Mouse (Mus musculus): ENCODE measurements at regions not wholly inside any gene's neighbourhood (a gene's known extent, or its start where the extent isn't known, plus 50 kb on each side); places are given as distances from the start of the nearest gene placed in this dataset.

DNA sequence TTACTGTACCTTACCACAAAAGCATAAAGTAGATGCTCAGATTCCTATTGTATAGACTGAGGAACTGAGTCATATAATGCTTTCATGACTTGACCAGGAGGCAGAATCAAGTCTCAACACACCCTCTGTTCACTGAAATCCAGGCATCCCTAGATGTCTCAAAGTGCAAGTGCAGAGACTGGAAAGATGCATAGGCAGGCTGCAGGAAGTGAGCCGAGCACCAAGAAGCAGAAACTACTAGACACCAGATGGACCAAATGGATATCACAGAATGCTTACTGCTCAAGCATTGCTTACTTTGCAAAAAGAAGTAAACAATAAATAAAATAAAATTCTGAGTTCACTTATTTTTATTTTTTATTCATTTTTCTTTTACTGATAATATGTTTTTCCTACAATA, 143.0 kb upstream of the Cpeb2 start:
- DNase-seq, result no peak

DNA sequence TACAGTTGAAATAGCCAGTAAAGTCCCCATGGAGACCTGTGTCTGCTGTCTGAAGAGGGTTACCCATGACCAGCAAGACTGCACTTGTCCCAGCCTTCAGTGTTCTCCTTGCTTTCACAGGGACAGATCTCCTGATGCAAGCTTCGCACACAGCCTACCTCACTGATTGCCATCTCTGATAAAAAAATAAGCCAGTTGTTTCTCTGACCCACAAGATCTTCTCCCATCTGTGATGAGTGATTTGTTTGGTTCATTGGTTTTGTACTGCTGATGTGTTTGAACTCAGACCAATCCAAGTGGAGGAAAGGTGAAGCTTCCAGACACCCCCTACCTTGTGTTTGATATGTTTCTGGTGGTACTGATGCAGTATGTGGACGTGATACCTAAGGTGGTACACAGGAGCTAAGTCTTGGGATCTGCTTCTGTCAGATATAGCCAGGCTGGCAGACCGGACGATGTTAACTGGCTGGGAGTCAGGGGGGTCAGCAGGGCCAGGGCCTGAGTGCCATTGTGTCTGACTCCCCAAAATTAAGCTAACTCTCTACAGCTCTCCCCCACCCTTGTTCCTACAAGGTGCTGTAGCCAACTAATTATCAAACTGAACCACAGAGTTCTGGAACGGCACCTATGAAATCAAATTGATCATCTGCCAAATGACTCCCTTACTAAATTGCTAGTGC, 139.2 kb upstream of the Cpeb2 start:
- no peak for DNase-seq

DNA sequence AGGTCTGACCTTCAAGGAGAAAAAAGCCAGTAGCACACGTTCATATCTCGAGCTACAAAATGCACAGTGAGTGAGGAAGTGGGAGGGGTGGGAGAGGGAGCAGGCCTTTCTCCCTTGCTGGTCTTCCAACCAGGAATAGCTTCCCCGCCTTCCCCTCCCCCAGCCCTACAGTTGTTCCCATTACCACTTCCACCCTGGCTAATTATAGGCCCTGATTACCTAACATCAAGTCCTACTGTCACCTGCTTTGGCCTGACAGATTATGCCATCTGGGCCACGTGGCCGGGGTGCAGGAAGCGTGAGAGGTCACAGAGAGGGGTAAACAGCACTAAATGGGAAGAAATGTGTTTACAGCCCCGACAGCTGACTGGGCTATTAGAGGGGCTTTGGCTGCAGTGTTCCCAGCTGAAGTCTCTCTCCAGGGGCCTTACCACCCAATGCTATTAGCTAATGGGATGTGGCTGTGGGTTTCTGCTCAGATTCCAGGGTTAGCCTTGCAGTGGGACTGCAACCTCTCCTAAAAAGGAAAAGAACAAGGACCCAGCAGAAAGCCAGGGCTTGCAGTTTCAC, 138.6 kb upstream of the Cpeb2 start:
- peak; percentile 35 for DNase-seq

DNA sequence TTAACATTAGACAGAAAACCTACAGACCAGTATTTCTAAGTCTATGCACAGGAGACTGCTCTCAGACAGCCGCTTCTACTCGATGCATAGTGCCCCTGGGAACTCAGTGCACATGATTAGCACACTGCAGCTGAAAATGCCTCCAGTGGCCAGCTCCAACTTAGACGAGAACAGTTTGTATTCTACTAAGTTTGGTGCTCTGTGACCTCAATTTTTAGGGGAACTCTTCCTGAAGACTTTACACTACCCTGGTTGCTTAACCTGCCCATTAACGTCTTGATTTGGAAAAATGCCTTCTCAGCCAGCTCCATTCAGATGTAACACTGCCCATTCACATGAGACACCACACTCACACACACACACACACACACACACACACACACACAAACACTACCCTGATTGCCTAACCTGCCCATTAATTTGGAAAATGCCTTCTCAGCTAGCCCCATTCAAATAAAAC, 130.9 kb upstream of the Cpeb2 start:
- DNase-seq, result no peak

DNA sequence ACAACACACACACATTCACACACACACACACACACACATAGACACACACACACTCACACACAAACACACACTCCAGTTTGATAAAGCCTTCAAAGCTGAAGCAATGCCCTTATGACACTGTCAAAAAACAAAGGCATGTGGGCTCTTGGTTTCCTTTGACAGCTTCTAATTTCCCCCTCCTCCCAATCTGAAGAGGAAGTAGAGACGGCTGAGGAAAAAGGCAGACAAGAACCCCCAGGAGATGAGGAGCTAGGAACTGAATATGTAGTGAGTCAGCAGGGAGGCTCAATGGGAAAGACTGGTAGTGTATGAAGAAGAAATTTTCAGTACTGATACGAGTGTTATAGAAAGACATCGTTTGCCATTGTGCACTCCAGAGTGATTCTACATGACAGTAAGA, 130.4 kb upstream of the Cpeb2 start:
- DNase-seq, result no peak

DNA sequence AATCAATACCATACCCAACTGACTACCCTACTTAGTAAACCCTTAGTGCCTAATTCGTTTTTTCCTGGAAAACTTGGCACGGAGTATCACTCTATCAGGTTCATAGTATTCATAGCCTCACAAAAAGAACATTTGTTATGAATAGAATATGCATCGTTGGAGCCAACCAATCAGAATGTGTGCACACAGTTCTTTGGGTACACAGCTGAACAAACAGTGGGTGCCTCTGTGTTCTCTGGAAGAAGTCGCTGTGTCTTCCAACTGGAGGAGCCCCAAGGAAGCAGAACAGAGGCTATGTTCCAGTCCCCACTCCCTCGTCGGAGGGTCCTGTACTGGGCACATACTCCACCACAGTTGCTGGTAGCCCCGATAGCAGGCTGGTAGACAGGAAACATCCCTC, 129.2 kb upstream of the Cpeb2 start:
- no peak for DNase-seq

DNA sequence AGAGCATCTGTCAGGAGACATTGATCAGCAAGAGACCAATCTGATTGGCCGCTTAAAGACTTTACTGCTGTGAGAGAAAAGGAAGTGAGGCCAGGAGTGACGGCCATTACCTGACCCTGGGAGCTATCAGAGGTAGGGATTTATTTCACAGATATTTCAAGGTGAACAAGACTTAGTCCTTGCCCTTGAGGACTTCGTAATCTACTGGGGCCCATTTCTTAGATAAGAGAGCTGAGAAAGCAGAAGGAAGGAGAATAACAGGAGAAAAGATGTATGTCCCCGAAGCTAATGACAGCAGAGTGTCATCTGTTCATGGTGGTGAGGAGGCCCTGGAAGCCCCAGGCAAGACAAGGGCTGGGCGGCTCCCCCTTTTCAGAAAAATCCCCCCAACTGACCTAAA, 127.4 kb upstream of the Cpeb2 start:
- no peak for DNase-seq

DNA sequence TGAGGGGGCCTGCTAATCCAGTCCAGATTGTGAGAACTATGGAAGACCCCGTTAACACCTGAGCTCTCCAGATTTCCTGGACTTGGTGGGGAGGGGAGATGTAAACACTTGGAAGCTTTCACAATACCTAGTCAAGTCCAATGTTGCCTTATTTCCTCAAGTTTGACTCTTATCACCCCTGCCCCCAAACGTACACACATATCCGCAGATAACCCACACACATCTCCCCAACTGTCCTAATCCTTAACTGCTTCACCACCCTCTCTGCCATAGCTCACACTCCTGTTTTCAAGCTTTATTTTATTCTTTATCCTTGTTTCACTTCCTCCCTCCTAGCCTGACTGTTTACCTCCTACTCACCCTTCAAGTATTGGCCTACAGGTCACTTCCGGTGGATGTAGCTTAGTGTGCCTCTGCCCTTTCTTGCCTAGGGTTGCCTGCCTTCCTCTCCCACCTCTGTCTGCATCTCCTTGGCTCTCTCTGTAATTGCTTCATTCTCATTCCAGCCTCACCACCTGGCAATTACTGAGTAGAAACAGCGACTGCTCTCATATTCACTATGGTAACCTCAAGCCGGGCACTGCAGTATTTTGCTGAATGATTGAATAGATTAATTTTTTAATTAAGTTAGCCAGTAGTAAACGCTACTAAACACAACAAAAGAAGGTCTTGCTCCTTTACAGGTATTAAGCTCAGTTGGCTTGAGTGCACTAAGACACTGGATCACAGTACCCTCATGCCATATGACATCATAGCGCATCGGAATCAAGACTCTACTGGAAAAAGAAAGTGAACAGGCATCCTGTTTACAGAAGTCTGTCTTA, 125.3 kb upstream of the Cpeb2 start:
- no peak for DNase-seq

DNA sequence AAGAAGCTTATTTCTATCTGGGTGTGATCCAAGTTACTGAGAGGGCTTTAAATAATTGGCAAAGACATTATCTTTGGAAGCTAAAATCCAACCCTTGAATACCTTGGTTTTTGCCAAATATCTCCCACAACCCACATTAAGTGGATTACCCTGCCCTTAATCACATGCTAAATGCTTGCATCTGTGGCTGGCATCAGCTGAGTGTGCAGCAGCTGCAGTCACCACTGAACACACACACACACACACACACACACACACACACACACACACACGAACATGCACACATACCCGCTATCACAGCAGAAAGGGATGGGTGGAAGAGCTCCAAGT, 124.7 kb upstream of the Cpeb2 start:
- DNase-seq, result no peak

DNA sequence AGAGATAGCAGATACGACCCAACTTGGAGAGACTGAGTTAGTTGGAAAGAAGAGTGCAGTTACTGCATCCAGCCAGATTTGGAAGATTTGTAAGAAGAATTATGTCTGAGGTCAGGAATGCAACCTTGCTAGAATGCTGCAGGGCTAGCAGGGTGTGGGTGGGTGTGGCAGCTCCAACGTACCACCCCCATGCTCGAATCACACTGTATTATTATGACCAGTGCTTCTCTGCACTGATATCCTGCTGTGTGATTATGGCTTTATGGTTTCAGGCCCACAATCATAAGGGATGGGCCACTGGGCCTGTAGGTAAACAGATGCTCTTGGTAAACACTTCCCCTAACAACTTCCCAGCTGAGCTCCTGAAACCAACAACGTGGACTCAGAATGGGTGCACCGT, 122.8 kb upstream of the Cpeb2 start:
- no peak for DNase-seq

DNA sequence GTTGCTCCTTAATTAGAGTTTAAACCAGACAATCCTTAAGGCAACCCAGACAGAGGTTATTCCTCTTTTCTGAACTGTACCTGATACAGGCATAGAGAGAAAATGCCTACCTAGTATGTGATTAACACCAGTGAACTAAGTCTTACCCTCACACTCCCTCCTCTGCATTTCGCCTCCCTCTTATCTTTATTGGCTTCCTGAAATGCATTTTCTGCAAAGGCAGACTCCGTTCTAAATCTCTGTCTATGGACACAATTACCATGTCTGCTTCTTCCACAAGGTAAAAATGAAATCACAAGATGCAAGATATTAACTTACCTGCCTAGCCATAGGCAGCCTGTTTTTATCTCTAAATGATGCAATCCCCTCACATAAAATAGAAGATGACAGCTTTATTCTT, 121.2 kb upstream of the Cpeb2 start:
- DNase-seq, result no peak

DNA sequence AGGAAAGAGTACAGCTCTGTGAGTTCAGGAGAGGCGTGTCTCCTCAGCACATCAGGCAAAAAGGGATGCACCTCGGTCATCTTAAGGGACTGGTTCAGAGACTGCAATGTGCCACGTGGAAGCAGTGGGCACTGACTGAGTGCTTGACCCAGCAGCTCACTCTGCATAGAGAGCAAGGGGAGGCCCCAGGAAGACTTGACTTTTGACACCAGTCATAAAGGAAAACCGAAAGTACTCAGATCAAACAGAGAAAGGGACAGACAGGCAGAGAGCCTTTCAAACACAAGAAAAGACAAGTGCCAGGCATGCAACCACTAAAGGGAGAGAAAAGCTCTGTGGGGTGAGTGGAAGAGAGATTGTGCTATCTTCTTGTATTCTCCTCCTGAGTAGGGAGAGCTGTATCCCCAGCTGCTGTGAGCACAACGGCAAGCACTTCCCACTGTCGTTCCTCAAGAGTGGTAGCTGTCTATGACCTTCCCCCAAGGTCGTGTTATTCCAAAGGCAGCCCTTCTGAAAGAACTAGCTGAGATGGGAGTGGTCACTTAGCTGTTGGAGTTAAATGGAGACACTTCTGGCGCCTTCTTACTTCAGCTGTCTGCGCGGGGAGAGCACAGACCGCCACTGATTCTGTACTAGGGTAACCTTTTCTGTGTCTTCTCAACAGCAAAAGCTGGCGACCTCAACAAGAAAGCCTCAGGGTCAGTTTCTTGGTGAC, 119.4 kb upstream of the Cpeb2 start:
- DNase-seq, result peak; percentile 68

DNA sequence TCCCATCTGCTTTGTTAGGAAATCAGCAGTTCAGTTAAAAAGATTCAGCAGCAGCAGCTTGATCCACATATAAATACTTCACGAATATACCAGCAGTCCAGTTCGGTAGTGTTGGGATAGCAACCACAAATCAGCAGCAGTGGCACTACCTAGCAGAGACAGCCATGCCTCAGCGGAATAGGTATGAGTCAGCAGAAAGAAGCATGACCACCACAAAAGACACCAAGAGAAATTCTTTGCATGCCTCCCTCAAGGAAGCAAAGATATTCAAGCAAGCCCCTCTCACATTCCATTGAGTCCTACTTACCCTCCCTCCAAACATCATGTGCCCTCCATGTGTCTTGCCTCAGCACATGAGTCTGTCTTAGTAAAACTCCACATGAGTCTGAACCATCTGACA, 117.5 kb upstream of the Cpeb2 start:
- no peak for DNase-seq

DNA sequence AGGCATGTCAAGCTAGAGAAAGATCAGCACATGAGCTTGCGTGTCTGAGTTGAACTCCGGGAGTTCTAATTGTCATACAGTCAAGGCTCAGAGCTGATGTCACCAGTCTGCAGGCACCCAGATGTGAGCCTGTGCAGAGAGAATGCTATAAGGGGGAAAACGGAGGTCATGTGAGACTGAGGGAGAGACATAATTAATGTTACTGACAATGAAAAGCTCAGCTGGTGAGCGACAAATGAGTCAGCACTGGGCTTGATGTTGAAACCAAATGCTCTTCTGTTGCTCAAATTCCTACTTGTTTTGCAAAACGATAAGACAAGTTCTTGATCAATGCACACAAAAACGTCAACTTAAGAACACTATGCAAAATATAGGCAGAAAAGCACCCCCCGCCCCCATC, 116.1 kb upstream of the Cpeb2 start:
- DNase-seq, result peak; percentile 81

DNA sequence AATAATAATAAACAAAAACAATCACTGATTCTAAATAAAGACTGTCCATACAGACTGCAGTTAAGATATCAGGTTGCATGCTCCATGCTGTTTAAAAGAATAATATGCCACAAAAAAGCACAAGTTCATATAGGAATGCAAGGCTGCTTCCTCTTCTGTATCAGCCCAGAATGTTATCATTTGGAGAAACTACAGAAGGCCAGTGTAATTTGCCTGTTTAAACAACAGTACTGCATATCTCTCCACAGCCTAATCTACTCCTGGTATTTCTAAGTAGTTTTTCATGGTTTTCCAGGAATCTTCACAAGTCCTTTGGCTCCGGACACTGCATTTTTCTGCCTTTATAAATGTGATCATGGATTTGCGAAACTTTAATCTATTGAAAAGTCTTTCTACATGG, 111.9 kb upstream of the Cpeb2 start:
- no peak for DNase-seq

DNA sequence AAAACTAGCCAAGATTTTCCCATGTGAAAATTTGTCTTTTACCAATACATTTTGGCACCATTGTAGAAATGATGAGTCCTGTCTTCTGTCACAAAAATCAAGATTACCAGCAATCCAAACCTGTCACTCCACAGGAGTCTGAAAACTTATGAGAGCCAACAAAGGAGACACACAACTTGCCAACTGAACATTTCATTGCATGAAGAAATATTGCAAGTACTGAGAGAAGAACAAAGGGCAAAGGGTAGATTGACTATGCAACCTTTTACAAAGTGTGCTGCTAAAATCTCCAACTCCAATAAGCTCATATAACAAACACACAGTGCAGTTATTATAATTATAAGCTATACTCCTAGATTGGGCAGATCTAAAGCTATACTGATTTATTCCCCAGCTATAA, 108.7 kb upstream of the Cpeb2 start:
- no peak for DNase-seq

DNA sequence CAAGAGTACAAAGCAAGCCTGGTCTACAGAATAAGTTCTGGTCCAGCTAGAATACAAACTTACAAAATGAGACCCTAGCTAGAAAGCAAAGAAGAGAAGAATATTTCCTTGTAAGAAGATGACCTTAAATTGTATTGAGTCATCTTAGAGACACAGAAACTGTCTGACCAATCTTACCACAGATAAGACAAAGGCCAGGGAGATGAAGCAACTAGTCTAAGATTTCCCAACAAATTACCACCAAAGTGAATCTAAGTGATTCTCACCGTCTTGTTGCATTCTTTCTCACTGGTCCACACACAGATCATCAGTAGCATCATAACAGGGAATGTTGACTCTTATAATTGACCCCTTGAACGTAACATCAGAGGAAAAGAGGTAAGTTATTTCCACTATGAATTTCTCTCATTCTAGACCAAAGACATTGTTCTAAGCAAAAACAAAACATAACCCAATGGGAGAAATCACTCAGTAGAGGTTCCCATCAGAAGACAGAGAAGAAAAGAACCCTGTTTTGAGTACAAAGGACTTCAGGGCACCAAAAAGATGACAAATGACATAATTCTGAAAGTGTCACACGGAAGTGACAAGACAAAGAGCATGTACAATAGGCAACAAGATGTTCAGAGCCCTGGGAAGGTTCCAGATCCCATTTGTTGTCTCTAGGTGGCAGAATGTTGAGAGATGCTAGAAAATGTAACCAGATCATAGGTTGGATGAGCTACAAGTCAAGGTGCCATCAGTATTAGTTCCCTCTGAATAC, 107.0 kb upstream of the Cpeb2 start:
- peak; percentile 22 for DNase-seq

DNA sequence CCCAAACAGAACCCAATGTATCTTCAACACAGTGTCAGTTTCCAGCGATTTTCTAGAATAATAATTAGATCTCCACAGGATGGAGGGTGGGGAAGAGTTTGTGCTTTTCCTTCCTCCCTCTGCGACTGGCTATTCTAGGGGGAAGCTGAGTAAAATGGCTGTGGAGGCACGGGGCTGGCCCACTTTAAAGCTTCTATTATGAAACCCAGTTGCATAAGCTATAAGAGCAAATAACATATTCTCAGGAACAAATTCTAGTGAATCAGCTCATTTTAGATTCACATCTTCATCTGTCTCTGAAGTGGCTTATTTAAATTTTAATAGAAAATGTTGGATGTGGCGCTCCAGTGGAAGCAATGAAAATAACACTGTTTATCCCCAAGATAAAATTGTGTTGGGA, 102.6 kb upstream of the Cpeb2 start:
- DNase-seq, result no peak

DNA sequence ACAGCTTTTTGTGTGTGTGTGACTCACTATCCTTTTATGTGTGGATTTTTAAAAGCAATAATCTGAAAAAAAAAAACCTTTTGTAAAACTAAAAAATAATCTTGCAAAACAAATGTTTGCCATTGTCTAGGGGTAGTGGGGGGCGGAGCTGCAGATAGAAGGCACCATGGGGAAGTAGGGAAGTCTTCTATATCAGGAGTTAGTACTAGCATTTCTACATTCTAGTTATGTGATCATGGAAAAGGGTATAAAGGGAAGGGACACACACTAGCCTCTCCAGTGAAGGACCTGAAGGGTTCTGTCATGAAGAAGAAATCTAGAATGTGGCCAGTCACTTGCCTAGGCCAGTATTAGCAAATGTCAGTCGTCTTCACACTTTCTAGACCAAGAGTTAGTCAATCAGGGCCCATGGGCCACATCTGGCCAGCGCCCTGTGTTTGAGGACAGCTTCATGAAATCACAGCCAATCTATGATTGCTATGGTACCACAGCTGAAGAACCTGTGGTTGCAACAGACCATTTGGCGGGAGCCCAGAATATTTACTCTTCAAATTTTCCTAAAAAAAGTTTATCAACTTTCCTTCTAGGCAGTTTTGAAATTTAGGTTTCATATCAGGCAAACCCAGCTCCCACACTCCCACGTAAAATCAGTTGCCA, 101.9 kb upstream of the Cpeb2 start:
- peak; percentile 28 for DNase-seq

DNA sequence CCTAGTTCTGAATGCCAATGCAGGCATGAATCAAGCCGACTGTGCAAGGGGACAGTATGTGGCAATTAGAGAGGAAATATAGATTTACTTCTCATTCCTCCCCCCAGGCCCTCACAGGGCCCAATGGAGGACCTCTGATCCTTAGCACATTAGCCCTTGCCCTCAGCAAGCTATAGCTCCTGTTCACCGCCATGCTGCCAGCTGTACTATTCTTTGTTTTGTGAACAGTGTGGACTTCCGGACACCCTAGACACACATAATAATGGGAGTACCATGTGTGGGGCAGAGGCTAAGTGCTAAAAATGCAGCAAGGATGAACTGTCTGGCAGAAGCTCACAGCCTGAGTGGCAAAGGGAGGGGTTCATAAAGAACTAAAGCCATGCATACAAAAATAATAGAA, 99.3 kb upstream of the Cpeb2 start:
- no peak for DNase-seq

DNA sequence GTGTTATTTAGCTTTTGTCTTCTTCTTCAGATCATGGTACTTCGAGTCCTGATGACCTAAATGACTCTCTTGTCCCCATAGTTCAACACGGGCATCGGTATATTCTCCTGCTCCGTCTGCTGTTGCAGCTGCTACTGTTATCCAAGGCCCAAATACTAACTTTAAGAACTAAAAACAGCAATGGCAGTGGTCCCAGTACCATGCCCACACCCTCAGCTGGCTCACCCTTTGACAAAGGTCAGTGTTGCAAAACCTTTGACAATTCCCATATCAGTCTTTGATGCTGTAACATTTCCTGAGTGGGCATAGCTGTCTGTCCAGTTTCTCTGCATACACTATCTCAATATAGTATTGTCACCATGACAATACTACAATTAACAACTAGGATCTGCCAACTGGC, 96.8 kb upstream of the Cpeb2 start:
- DNase-seq, result no peak

DNA sequence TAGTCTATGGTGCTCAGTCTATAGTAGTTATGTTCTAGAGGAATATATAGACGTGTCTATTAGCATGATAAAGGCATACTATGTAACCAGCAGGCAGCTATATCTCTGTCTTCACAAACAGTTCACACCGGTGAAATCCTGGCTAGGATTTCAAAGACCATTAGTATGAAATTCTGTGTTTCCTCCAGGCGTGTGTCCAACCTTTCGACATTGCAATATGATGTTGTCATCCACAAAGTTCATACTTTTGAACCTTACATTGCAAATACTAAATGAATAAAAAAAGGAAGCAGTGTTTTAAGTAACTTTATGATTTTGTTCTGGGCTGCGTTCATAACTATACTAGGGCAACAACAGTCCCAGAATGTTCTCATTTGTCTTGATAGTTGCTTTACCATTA, 95.2 kb upstream of the Cpeb2 start:
- no peak for DNase-seq
